Mouse (Mus musculus): ENCODE results near the gene Abhd16b. TPM values are rescaled to one million over a fixed set of nuclear protein-coding genes. Genes with fewer than 3 reads are reported as not detected.

The Abhd16b gene
- total and polyA plus RNA-seq, 3 experiments = 0.08 TPM; not detected in 2

GRCm38 (mm10) chr2:181484456-181485233 lies 8.4 kb upstream of the Abhd16b start:
- DNase-seq (ENCODE audit: low read depth, low spot score) = no peak
- Histone ChIP-seq H3K27ac (ENCODE audit: control insufficient read depth, low read depth, low read length) (no peak overlapping the region), H3K79me2 (ENCODE audit: control insufficient read depth, insufficient read depth, low read length, poor library complexity) (no peaks in the 10 kb centered on the region), H3K9ac (ENCODE audit: control insufficient read depth, low read depth, low read length, poor library complexity, severe bottlenecking) (no peak overlapping the region), H3K9me3 (replicated peaks; ENCODE audit: insufficient read depth, low read length) (no peaks in the 10 kb centered on the region), H3K27me3 (ENCODE audit: control insufficient read depth in 1 of 2, insufficient read depth in 2 of 2, low read length in 2 of 2) (peaks cover 16 to 36% of the 10 kb centered on the region in 2 experiments), H3K4me3 (ENCODE audit: control insufficient read depth in 1 of 2, insufficient read depth in 1 of 2, low read depth in 2 of 2, low read length in 2 of 2) (no peak overlapping the region), H3K4me1 (ENCODE audit: control insufficient read depth in 1 of 2, insufficient read depth in 2 of 2, low read length in 2 of 2) (peaks cover 0 to 3% of the 10 kb centered on the region in 2 experiments; a peak in 1 of 4 replicates), H3K36me3 (ENCODE audit: control insufficient read depth in 1 of 2, insufficient read depth in 2 of 2, low read length in 2 of 2) (peaks cover 0 to 3% of the 10 kb centered on the region in 2 experiments; a peak in 2 of 4 replicates)
- TF ChIP-seq BHLHE40 (IDR thresholded peaks at IDR 0.05; ENCODE audit: borderline replicate concordance, low read depth, low read length) (no peak), SMC3 (IDR thresholded peaks at IDR 0.05; ENCODE audit: low read depth, low read length) (no peak), ELF1 (IDR thresholded peaks at IDR 0.05; ENCODE audit: low read depth, low read length) (no peak), EP300 (IDR thresholded peaks at IDR 0.05; ENCODE audit: low read depth in 1 of 2, low read length in 2 of 2) (no peak), ZC3H11A (IDR thresholded peaks at IDR 0.05; ENCODE audit: low read depth, low read length) (no peak), MAFK (IDR thresholded peaks at IDR 0.05; ENCODE audit: borderline replicate concordance, low read depth, low read length) (no peak), GABPA (IDR thresholded peaks at IDR 0.05; ENCODE audit: low read depth, low read length) (no peak), NRF1 (IDR thresholded peaks at IDR 0.05; ENCODE audit: insufficient read depth, low read depth, low read length, poor library complexity, severe bottlenecking) (no peak), MXI1 (IDR thresholded peaks at IDR 0.05; ENCODE audit: low read depth, low read length) (no peak), ZNF384 (IDR thresholded peaks at IDR 0.05; ENCODE audit: low read depth, low read length) (no peak), MYB (IDR thresholded peaks at IDR 0.05; ENCODE audit: low read depth, low read length) (no peak), NELFE (IDR thresholded peaks at IDR 0.05; ENCODE audit: low read depth, low read length) (no peak)

GRCm38 (mm10) chr2:181485741-181486140 lies 7.3 kb upstream of the Abhd16b start:
- H3K36me3 ChIP-seq (ENCODE audit: control insufficient read depth in 1 of 2, insufficient read depth in 2 of 2, low read length in 2 of 2) = peaks cover 0 to 3% of the 10 kb centered on the region in 2 experiments; a peak in 2 of 4 replicates
- no peak for TF ChIP-seq TBP (IDR thresholded peaks at IDR 0.05; ENCODE audit: low read depth, low read length)
- H3K4me3 ChIP-seq (ENCODE audit: control insufficient read depth in 1 of 2, insufficient read depth in 1 of 2, low read depth in 2 of 2, low read length in 2 of 2) = no peak overlapping the region
- H3K4me1 ChIP-seq (ENCODE audit: control insufficient read depth in 1 of 2, insufficient read depth in 2 of 2, low read length in 2 of 2) = peaks cover 0 to 3% of the 10 kb centered on the region in 2 experiments; a peak in 1 of 4 replicates
- H3K79me2 ChIP-seq (ENCODE audit: control insufficient read depth, insufficient read depth, low read length, poor library complexity) = no peaks in the 10 kb centered on the region
- H3K9me3 ChIP-seq (replicated peaks; ENCODE audit: insufficient read depth, low read length) = no peaks in the 10 kb centered on the region
- no peak overlapping the region for H3K9ac ChIP-seq (ENCODE audit: control insufficient read depth, low read depth, low read length, poor library complexity, severe bottlenecking)
- no peak for DNase-seq (ENCODE audit: low read depth, low spot score)
- no peak overlapping the region for H3K27ac ChIP-seq (ENCODE audit: control insufficient read depth, low read depth, low read length)
- peaks cover 16 to 40% of the 10 kb centered on the region in 2 experiments for H3K27me3 ChIP-seq (ENCODE audit: control insufficient read depth in 1 of 2, insufficient read depth in 2 of 2, low read length in 2 of 2)

All from MEL (cell line).